Mouse (Mus musculus): ENCODE results near the gene Jmy.

Jmy gene

DNA sequence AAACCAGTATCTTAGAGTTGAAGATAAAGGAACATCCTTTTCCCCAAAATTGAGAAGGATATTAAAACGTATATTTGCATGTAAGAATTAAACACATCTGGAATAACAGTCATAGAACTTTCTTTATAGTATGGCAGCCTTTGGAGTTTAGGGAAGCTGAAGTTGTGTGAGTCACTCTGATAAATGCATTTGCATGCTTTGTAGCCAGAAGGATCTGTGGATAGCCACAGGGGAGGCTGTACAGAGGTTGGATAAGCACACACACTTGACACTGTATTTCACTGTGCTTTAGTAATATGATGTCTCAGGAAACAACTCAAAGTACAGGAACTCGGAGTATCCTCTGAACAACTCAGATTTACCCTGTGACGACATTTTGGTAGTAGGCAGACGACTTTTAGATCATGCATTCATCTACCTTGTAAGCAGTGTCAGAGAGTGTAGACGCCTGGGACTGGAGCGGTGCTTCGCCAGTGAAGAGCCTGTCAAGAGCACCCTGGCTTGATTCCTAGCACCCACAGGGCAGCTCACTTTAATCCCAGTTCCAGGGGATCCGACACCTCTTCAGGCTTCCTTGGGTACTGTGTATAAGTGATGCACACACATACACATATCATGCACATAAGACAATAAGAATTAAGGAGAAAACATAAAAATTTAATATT is 119.1 kb downstream of the Jmy start:
- DNase-seq (ENCODE audit: low read depth, low spot score) = no peak

Measured in ZHBTc4 (cell line).